Mouse (Mus musculus) limb, embryonic 14.5 days (tissue): ENCODE data around the gene Ston2. TPM values are rescaled to one million over a fixed set of nuclear protein-coding genes. Genes with fewer than 3 reads are reported as not detected.
A peak's percentile ranks its signal among the peaks of the same experiment; 100 is the strongest.

ENCODE experiments used
- ATAC-seq: fragments of 200-750 bp; cut with Nextera tagmentation; 2 replicates; pipeline ENCODE4 v1.8.0; 2017; ENCODE audit warnings: low read depth, moderate number of reproducible peaks, moderate TSS enrichment; ENCODE audit not compliant: low FRiP score
- DNase-seq: peaks from one replicate; pipeline ENCODE4 v3.0.0-alpha.2; 2015; ENCODE audit warnings: low spot score
- H3K27ac ChIP-seq: fragments of 300-500 bp; sonication (generic); replicated peaks from 2 replicates; pipeline ENCODE4 v1.5.1; 2014; ENCODE audit warnings: low read depth, mild to moderate bottlenecking, low read length, moderate library complexity, mixed read lengths
- H3K27me3 ChIP-seq: fragments of 300-500 bp; sonication (generic); 2 replicates; pipeline ENCODE4 v1.6.1; 2014; ENCODE audit warnings: low read length, mixed read lengths; ENCODE audit not compliant: control insufficient read depth, insufficient read depth
- H3K36me3 ChIP-seq: fragments of 300-500 bp; sonication (generic); 2 replicates; pipeline ENCODE4 v1.6.1; 2014; ENCODE audit warnings: mild to moderate bottlenecking, low read length, moderate library complexity, mixed read lengths; ENCODE audit not compliant: control insufficient read depth, insufficient read depth
- H3K4me1 ChIP-seq: fragments of 300-500 bp; sonication (generic); 2 replicates; pipeline ENCODE4 v1.6.1; 2014; ENCODE audit warnings: antibody characterized with exemption, low read length, mixed read lengths; ENCODE audit not compliant: control insufficient read depth, insufficient read depth
- H3K4me2 ChIP-seq: fragments of 300-500 bp; sonication (generic); replicated peaks from 2 replicates; pipeline ENCODE4 v1.6.1; 2014; ENCODE audit warnings: low read depth, mild to moderate bottlenecking, low read length, moderate library complexity; ENCODE audit not compliant: severe bottlenecking
- H3K4me3 ChIP-seq: fragments of 300-500 bp; sonication (generic); replicated peaks from 2 replicates; pipeline ENCODE4 v1.5.1; 2014; ENCODE audit warnings: low read length
- H3K9ac ChIP-seq: fragments of 300-500 bp; sonication (generic); 2 replicates; pipeline ENCODE4 v1.6.1; 2014; ENCODE audit warnings: mild to moderate bottlenecking, low read depth, low read length, moderate library complexity; ENCODE audit not compliant: severe bottlenecking
- H3K9me3 ChIP-seq: fragments of 300-500 bp; sonication (generic); 2 replicates; pipeline ENCODE4 v1.6.1; 2016; ENCODE audit warnings: low read length; ENCODE audit not compliant: control insufficient read depth
- POLR2A ChIP-seq: fragments of 200-500 bp; IDR thresholded peaks from 2 replicates; pipeline ENCODE4 v1.8.0; 2012; ENCODE audit warnings: inconsistent platforms, mild to moderate bottlenecking, moderate library complexity, borderline replicate concordance; ENCODE audit not compliant: insufficient read depth, insufficient read length; ENCODE audit errors: extremely low read depth
- WGBS: fragments of 180-500 bp; shearing (Covaris S2); extraction: QIAGEN DNeasy Blood & Tissue Kit; methylation state at CpG from one replicate; pipeline ENCODE4 v1.1.7; 2014; 5-methylcytosine and 5-hydroxymethylcytosine counted together
- polyA plus RNA-seq, 2 experiments: library from polyadenylated mRNA; depleted of rRNA in 1 of 2; stranded (reverse) in 1 of 2; unstranded in 1 of 2; fragments of >200 nt; fragmentation: Nextera tagmentation in 1 of 2; extraction: Ambion mirVana in 1 of 2; gene quantifications; 2 replicates each; pipeline versions ENCODE4 v1.2.1 to v1.2.3; 2012 to 2014

Gene Ston2
- polyA plus RNA-seq, 2 experiments, result 9.6 to 9.9 TPM

DNA sequence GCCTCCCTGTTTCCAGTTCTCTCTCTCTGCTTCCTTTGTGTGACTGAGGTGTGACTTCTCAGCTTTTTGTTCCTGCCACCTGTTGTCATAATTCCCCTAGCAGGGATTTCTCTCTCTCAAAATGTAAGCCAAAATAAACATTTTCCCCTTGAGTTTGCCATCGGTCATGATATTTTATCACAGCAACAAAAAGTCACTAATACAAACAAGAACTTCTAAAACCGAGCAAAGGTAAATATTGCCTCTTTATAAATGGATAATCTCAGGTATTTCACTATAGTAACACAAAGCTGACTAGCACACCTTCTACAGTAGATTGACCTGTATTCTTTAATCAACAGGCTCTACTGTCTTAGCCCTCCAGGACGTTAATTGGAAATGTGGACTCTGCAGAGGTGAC, 95.2 kb downstream of the Ston2 start:
- 76% methylated on average over 3 of the region's 3 CpGs for WGBS
- no peaks in the 10 kb centered on the region for H3K4me1 ChIP-seq
- no peaks in the 10 kb centered on the region for H3K27me3 ChIP-seq
- DNase-seq (no peak), ATAC-seq (no peak)
- no peaks in the 10 kb centered on the region for H3K36me3 ChIP-seq
- no peak for TF ChIP-seq POLR2A
- no peak overlapping the region for H3K9ac ChIP-seq
- no peak overlapping the region for H3K4me2 ChIP-seq
- no peak overlapping the region for H3K4me3 ChIP-seq
- H3K27ac ChIP-seq, result no peak overlapping the region
- H3K9me3 ChIP-seq, result no peaks in the 10 kb centered on the region

DNA sequence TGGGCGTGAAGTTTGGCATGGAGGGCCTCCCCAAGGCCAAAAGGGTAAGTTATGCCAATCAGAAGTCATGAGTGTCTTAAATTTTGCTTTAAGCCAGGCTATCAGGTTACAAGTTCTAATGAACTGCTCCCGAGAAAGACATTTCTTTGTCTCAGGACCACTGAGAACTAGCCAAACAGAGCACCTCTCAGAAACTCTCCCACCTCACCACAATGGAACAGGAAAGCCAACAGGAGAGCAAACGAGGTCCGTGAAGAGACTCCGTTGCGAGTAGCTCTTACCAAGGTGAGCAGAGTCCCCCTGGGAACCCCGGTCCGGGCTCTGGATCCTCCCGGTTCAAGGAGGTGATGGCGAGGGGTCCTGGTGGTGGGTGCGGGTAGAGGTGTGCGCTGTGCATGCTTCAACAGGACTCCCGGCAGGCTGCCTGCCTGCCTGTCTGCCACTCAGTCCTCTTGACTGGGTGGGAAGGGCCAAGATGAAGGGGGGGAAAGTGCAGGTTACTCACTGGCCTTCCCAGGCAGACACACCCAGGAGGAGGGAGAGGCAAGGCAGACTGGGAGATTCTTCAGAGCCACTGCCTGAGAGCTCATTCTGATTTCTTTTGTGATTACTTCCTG, 102.4 kb downstream of the Ston2 start:
- ATAC-seq (no peak), DNase-seq (peak; percentile 18)
- H3K9me3 ChIP-seq, result no peaks in the 10 kb centered on the region
- peaks cover 24% of the 10 kb centered on the region for H3K4me1 ChIP-seq
- no peaks in the 10 kb centered on the region for H3K27me3 ChIP-seq
- no peak for TF ChIP-seq POLR2A
- peak overlapping the region; percentile 22 for H3K4me3 ChIP-seq
- H3K4me2 ChIP-seq, result peak overlapping the region; percentile 40
- 6% methylated on average over 11 of the region's 13 CpGs for WGBS
- H3K27ac ChIP-seq, result no peak overlapping the region
- peak overlapping the region; percentile 34; the same call in 1 of the 2 replicates for H3K9ac ChIP-seq
- H3K36me3 ChIP-seq, result no peaks in the 10 kb centered on the region

DNA sequence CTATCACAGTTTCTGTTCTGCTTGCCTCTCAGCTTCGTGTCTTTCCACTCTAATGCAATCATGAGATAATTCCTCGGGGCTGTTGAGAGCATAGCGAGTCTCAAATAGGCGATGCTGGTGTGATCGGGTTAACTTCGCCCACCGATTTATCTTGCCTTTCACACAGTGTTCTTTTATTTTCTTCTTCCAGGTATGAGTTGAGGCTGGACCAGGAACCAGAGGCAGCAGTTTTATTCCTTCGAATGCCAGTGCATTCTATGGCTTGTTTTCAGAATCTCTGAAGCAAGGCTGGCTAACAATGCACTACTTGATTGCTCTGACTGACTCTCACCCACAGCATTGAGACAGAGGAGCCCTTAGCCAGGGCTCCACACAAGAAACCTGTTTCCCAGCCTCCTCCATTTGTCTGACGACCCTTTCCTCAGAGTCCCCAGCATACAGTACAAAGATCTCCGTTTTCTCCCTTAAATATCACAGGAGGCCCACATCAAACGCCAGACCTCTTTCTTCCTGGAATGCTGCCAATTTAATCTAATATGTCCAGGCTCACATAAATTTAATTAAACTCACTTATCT, 103.3 kb downstream of the Ston2 start:
- H3K4me3 ChIP-seq, result no peak overlapping the region
- DNase-seq (no peak), ATAC-seq (no peak)
- H3K9me3 ChIP-seq, result no peaks in the 10 kb centered on the region
- peak overlapping the region; percentile 40 for H3K4me2 ChIP-seq
- H3K27me3 ChIP-seq, result no peaks in the 10 kb centered on the region
- H3K27ac ChIP-seq, result no peak overlapping the region
- no peak for TF ChIP-seq POLR2A
- peaks cover 24% of the 10 kb centered on the region for H3K4me1 ChIP-seq
- no peak overlapping the region for H3K9ac ChIP-seq
- H3K36me3 ChIP-seq, result no peaks in the 10 kb centered on the region
- WGBS, result 36% methylated on average over 11 of the region's 11 CpGs

DNA sequence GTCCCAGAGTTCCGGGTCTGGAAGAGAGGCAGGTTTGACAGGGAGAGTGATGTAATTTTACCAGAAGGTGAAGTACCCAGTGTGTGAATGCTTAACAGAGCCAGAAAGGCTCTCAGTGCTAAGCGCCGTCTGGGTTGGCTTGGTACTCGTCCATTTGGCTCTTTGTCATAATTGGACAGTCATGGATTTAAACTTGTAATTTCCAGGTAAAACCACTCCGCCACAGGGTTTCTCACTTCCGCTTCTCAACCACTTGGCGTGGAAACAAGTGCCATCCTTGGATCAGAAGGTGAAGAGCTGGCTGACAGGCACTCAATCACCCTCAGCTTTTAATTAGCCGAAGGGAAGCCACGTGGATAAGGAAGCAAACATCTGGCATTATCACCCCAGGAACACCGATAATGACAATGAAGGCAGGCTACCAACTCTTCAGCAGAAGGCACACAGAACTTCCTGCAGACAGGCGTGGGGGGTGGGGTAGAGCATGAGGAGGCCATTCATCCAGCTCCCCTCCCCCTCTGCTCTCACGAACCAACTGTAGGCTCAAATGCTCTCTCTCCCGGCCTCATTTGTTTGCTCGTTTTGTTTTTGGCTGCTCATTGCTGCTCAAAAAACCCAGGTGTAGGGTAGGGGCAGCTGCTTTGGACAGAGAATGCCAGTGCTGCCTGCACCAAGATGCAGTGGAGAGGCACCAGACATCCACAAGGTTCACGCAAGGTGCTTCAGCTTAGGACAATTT, 103.9 kb downstream of the Ston2 start:
- Histone ChIP-seq H3K27ac (no peak overlapping the region), H3K4me1 (peaks cover 27% of the 10 kb centered on the region), H3K4me3 (no peak overlapping the region; the same call in 1 of the 2 replicates), H3K9me3 (no peaks in the 10 kb centered on the region), H3K4me2 (peak overlapping the region; percentile 27), H3K27me3 (no peaks in the 10 kb centered on the region), H3K36me3 (no peaks in the 10 kb centered on the region), H3K9ac (no peak overlapping the region; the same call in 1 of the 2 replicates)
- ATAC-seq (no peak; the same call in 1 of the 2 replicates), DNase-seq (no peak)
- TF ChIP-seq POLR2A, result no peak
- WGBS, result 18% methylated on average over 15 of the region's 15 CpGs

DNA sequence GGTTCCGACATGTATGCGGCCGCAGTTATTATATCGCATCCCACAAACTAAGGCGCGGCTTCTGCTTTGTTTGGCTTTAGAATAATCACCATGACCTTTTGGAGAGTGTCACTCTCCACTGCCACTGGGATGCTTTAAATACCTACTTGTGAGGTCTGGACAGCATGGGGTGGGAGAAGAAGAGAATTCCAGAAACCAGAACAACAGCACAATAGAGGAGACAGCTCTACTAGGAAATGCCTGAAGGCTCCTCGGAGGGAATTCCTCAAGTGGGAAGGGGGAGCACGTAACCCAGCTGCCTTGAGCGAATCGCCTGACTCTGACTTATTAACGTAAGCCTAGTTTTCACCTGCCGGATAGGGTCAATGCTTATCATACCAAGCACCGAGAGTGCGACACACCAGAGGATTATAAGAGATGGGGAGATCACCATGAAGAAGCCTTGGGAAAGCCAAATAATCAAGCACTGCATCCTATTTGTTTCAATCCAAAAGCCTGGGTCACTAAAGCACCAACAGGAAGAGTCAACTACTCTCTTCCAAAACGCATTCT, 104.6 kb downstream of the Ston2 start:
- no peak for TF ChIP-seq POLR2A
- no peaks in the 10 kb centered on the region for H3K27me3 ChIP-seq
- H3K4me1 ChIP-seq, result peaks cover 29% of the 10 kb centered on the region
- no peaks in the 10 kb centered on the region for H3K36me3 ChIP-seq
- no peak overlapping the region for H3K27ac ChIP-seq
- no peak for ATAC-seq
- 0 out of 2 replicates have a peak overlapping the region, but pooled peaks have one; percentile 8 for H3K4me2 ChIP-seq
- no peaks in the 10 kb centered on the region for H3K9me3 ChIP-seq
- WGBS, result 58% methylated on average over 15 of the region's 15 CpGs
- H3K4me3 ChIP-seq, result no peak overlapping the region
- H3K9ac ChIP-seq, result no peak overlapping the region
- no peak for DNase-seq
